Mouse (Mus musculus): Measurements from ENCODE around the gene Ppp1r9b. TPM values are rescaled to one million over a fixed set of nuclear protein-coding genes. Genes with fewer than 3 reads are reported as not detected.

The Ppp1r9b gene
- total RNA-seq, 2 experiments from 2014 or later, result 967 to 974 TPM

DNA sequence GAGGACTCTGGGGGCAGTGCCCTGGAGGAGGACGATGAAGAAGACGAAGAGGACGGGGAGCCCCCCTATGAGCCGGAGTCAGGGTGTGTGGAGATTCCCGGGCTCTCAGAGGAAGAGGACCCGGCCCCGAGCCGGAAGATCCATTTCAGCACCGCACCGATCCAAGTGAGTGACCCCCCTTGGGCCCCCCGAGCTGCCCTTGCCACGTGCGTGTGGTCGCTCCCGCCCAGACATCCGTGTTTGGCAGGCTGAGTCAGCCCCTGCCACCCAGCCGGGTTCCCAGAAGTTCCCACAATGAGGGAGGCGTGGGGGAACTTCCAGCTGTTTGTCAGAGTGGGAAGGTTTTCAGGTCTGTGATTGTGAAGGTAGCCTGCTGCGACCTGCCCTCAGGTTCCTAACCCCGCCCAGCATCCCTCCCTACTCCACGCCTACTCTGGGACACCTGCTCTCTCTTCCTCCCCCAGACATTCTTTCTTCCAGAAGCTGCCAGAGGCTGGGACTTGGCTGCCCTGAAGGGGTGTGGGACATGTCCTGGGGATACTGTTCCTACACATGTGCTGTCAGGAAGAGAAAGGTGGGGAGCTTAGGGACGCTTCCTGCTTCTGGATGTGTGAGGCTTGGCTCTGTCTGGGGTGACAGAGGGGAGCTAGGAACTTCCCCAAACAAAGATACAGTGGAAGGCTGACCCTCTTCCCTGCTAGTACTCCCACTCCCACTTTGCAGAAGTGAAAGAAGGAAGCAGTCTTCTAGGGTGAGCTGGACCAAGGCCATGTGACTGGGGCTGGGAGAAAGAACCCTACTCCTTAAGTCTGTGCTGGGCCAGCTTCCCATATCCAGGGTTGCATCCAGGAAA is 2.1 kb downstream of the Ppp1r9b start:
- H3K27ac ChIP-seq, result peak overlapping the region; percentile 100
- no peak for TF ChIP-seq CTCF (conservative IDR thresholded peaks at IDR 0.05)
- H3K4me3 ChIP-seq, result peak overlapping the region; percentile 94
- no peak for DNase-seq (ENCODE audit: low spot score in 2 of 2)

GRCm38 (mm10) chr11:94994208-94994814 is 3.5 kb downstream of the Ppp1r9b start:
- no peak for TF ChIP-seq CTCF (conservative IDR thresholded peaks at IDR 0.05)
- Histone ChIP-seq H3K4me3 (peak overlapping the region; percentile 94), H3K27ac (peak overlapping the region; percentile 100)
- DNase-seq (ENCODE audit: low spot score in 2 of 2), result no peak

DNA sequence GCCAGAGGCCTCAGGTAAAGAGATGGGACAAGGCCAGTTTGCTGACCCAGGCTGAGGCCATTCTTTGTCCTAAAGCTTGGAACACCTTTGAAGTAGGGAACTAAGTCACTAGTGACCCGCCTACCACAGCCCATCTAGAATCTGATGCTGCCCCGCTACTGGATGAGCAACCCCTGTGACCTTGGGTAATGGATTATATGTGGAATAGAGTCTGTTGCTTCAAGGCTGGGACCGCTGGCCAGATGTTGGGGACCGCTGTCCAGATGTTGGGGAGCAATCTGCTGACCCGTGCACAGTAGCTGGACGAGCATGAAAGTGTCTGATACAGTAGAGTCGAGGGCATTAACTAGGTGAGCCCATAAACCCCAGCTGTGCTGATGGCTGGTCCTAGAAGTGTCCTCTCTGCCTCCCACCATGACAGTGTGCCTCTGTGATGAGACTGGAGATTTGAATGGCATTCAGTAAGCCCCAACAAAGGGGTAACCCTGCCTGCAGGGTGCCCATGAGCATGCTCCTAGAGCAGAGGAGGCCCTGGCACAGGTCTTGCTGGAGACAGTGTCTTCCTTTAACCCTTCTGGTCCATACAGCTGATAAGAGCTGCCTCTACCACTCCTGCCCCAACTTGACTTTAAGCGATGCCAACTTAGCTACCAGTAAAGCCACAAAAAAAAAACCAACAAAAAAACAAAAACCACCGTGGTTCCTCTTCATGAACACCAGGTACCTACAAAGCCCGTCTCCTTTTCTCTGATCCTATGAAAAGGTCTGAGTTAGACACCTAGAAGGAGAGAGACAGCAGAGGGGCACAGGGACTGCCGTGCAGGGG is 4.3 kb downstream of the Ppp1r9b start:
- TF ChIP-seq CTCF (conservative IDR thresholded peaks at IDR 0.05), result no peak
- peak overlapping the region; percentile 94 for H3K4me3 ChIP-seq
- H3K27ac ChIP-seq, result peak overlapping the region; percentile 100

GRCm38 (mm10) chr11:94996101-94996500 is 5.3 kb downstream of the Ppp1r9b start:
- peak overlapping the region; percentile 94 for H3K4me3 ChIP-seq
- no peak for TF ChIP-seq CTCF (conservative IDR thresholded peaks at IDR 0.05)

More for the DNA sequence above, 4.3 kb downstream of the Ppp1r9b start:
- DNase-seq (ENCODE audit: low spot score in 2 of 2), result no peak

DNA sequence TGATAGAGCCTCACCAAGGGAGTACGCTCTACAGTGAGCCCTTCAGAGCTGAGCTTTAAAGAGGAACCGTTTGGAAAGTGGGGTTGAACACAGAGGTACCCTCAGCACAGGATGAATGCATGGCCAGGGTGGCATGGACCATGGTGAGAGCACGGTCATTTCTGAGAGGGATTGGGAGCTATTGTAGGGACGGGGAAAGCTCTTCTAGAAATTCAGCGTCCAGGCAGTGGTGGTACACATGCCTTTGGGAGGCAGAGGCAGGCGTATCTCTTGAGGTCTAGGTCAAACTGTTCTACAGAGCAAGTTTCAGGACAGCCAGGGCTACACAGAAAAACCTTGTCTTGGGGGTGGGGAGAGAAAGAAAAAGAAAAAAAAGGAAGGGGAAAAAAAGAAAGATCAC is 6.1 kb downstream of the Ppp1r9b start:
- no peak for DNase-seq (ENCODE audit: low spot score in 2 of 2)
- TF ChIP-seq CTCF (conservative IDR thresholded peaks at IDR 0.05), result no peak
- no peak overlapping the region; the same call in 1 of the 2 replicates for H3K4me3 ChIP-seq
- H3K27ac ChIP-seq, result peak overlapping the region; percentile 100

More at GRCm38 (mm10) chr11:94996101-94996500, 5.3 kb downstream of the Ppp1r9b start:
- H3K27ac ChIP-seq, result peak overlapping the region; percentile 100
- DNase-seq (ENCODE audit: low spot score in 2 of 2), result no peak

DNA sequence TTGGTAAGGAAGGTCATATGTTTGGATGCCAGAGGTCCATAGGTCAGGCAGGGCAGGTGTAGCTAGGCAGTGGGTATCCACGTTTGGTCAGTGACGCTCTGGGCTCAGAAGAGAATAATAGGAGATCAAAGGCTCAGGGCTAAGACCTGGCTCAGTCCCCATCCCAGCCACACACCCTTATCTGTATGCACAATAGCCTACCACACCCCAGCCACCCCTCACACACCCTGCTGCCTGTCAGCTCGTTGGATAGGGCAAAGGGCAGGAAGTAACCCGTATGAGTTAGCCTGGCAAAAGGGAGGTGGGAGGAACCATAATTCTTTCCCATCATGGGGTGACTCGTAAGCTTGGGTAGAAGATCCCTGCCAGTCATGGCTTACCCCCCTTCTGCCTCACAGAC is 6.8 kb downstream of the Ppp1r9b start:
- TF ChIP-seq CTCF (conservative IDR thresholded peaks at IDR 0.05), result no peak
- peak overlapping the region; percentile 100 for H3K27ac ChIP-seq
- DNase-seq (ENCODE audit: low spot score in 2 of 2), result no peak
- H3K4me3 ChIP-seq, result peak overlapping the region; percentile 23

DNA sequence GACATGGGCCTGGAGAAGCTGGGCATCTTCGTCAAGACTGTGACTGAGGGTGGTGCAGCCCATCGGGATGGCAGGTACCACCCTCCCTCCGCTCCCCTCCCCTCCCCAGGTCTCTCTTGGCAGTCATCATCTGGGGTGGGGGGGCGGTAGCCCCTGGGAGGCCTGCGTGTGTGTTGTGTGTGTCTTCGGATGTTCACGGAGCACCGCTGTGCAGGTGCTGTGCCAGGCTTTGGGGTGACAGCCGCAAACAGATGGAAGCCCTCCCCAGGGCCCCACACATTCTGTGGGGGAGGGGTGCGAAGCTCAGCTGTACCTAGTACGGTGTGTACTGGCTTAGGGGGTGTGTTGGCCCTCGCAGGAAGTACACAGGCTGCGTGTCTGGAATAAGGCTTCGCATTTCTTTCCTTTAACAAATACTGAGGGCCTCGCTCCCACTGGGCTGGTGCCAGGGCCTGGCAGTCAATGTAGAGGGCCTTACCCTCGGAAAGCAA is 7.3 kb downstream of the Ppp1r9b start:
- Histone ChIP-seq H3K4me3 (peak overlapping the region; percentile 23), H3K27ac (peak overlapping the region; percentile 100)
- DNase-seq (ENCODE audit: low spot score in 2 of 2), result peak; percentile 72 to 73
- TF ChIP-seq CTCF (conservative IDR thresholded peaks at IDR 0.05), result no peak

GRCm38 (mm10) chr11:95000128-95000527 is 9.3 kb downstream of the Ppp1r9b start:
- no peak for TF ChIP-seq CTCF (conservative IDR thresholded peaks at IDR 0.05)
- DNase-seq (ENCODE audit: low spot score in 2 of 2), result no peak
- H3K27ac ChIP-seq, result peak overlapping the region; percentile 100
- H3K4me3 ChIP-seq, result no peak overlapping the region

GRCm38 (mm10) chr11:95000548-95000947 is 9.7 kb downstream of the Ppp1r9b start:
- DNase-seq (ENCODE audit: low spot score in 2 of 2), result no peak
- Histone ChIP-seq H3K27ac (peak overlapping the region; percentile 100), H3K4me3 (0 out of 2 replicates have a peak overlapping the region, but pooled peaks have one; percentile 3)
- no peak for TF ChIP-seq CTCF (conservative IDR thresholded peaks at IDR 0.05)

GRCm38 (mm10) chr11:95001058-95001457 is 10.2 kb downstream of the Ppp1r9b start:
- TF ChIP-seq CTCF (conservative IDR thresholded peaks at IDR 0.05), result peak; percentile 96
- Histone ChIP-seq H3K4me3 (no peak overlapping the region), H3K27ac (peak overlapping the region; percentile 100)
- peak in 1 of 2 experiments; percentile 69 for DNase-seq (ENCODE audit: low spot score in 2 of 2)

GRCm38 (mm10) chr11:95001584-95002347 is 10.9 kb downstream of the Ppp1r9b start:
- Histone ChIP-seq H3K27ac (peak overlapping the region; percentile 100), H3K4me3 (no peak overlapping the region)
- TF ChIP-seq CTCF (conservative IDR thresholded peaks at IDR 0.05), result no peak
- no peak for DNase-seq (ENCODE audit: low spot score in 2 of 2)

DNA sequence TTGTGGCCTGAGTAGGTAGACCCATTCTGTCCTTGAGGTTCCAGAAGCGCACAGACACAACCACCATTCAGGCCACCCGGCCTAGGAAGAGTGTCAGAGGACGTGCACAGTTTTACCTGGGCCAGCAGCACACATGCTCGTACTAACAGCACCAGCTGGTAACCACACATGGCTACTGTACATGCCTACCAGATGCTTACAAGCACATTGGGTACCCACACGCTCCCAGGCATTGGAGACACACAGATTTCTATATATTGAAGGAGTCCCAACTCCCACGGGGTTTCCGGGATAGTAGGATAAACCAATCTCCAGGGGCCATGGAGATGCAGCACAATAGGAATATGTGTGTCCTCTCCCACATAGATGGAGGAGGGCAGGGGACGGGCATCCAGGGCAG is 11.9 kb downstream of the Ppp1r9b start:
- peak in 1 of 2 experiments; percentile 65 for DNase-seq (ENCODE audit: low spot score in 2 of 2)
- Histone ChIP-seq H3K4me3 (no peak overlapping the region), H3K27ac (peak overlapping the region; percentile 100)
- TF ChIP-seq CTCF (conservative IDR thresholded peaks at IDR 0.05), result no peak
